Mouse (Mus musculus) liver, embryonic 14.5 days (tissue): Measurements from ENCODE around the gene Cbx6. TPM values are rescaled to one million over a fixed set of nuclear protein-coding genes. Genes with fewer than 3 reads are reported as not detected.

ENCODE experiments used
- ATAC-seq: fragments of 200-750 bp; cut with Nextera tagmentation; 2 replicates; pipeline ENCODE4 v1.8.0; 2017; ENCODE audit warnings: moderate number of reproducible peaks, mild to moderate bottlenecking, moderate library complexity; ENCODE audit not compliant: insufficient read depth
- DNase-seq, 3 experiments: peaks; one replicate each; pipeline ENCODE4 v3.0.0-alpha.2; 2012 to 2013; ENCODE audit warnings: low read depth in 3 of 3, low spot score in 3 of 3
- H3K27ac ChIP-seq: fragments of 300-500 bp; sonication (generic); 2 replicates; pipeline ENCODE4 v1.5.1; 2014; ENCODE audit warnings: moderate library complexity, mild to moderate bottlenecking, control low read depth, inconsistent platforms
- H3K27me3 ChIP-seq: fragments of 300-500 bp; sonication (generic); 2 replicates; pipeline ENCODE4 v1.6.1; 2014; ENCODE audit warnings: mild to moderate bottlenecking, low read length, moderate library complexity; ENCODE audit not compliant: control insufficient read depth, insufficient read depth
- H3K36me3 ChIP-seq: fragments of 300-500 bp; sonication (generic); replicated peaks from 2 replicates; pipeline ENCODE4 v1.6.1; 2014; ENCODE audit warnings: low read depth; ENCODE audit not compliant: control insufficient read depth, insufficient read depth
- H3K4me1 ChIP-seq, 2 experiments: fragments of 200-500 bp in 1 of 2; fragments of 300-500 bp in 1 of 2; sonication (generic) in 1 of 2; replicated peaks; 2 replicates each; pipeline ENCODE4 v1.6.1; 2012 to 2014; ENCODE audit warnings: antibody characterized with exemption in 1 of 2, inconsistent platforms in 1 of 2, low read length in 1 of 2; ENCODE audit not compliant: control insufficient read depth in 2 of 2, insufficient read depth in 2 of 2
- H3K4me2 ChIP-seq: fragments of 300-500 bp; sonication (generic); 2 replicates; pipeline ENCODE4 v1.6.1; 2014; ENCODE audit warnings: low read depth, mild to moderate bottlenecking, control low read depth, moderate library complexity
- H3K4me3 ChIP-seq, 2 experiments: fragments of 200-500 bp in 1 of 2; fragments of 300-500 bp in 1 of 2; sonication (generic) in 1 of 2; 2 replicates each; pipeline ENCODE4 v1.5.1; 2012 to 2014; ENCODE audit warnings: low read depth in 2 of 2, low read length in 2 of 2, mild to moderate bottlenecking in 2 of 2, control low read depth in 1 of 2, inconsistent platforms in 1 of 2, moderate library complexity in 1 of 2; ENCODE audit not compliant: insufficient read depth in 1 of 2
- H3K9ac ChIP-seq: fragments of 300-500 bp; sonication (generic); replicated peaks from 2 replicates; pipeline ENCODE4 v1.6.1; 2014; ENCODE audit warnings: mild to moderate bottlenecking, control low read depth, moderate library complexity
- H3K9me3 ChIP-seq: fragments of 300-500 bp; sonication (generic); 2 replicates; pipeline ENCODE4 v1.6.1; 2016; ENCODE audit warnings: low read length, mixed read lengths; ENCODE audit not compliant: control insufficient read depth
- CTCF ChIP-seq: IDR thresholded peaks from 2 replicates; pipeline ENCODE4 v1.5.1; 2016; ENCODE audit warnings: antibody characterized with exemption, low read depth, control low read depth
- EP300 ChIP-seq: IDR thresholded peaks from 2 replicates; pipeline ENCODE4 v1.6.1; 2016; ENCODE audit warnings: antibody characterized with exemption, low read depth
- WGBS: fragments of 180-500 bp; shearing (Covaris S2); extraction: QIAGEN DNeasy Blood & Tissue Kit; methylation state at CpG from one replicate; pipeline ENCODE4 v1.1.7; 2014; ENCODE audit not compliant: insufficient replicate concordance; 5-methylcytosine and 5-hydroxymethylcytosine counted together
- polyA plus RNA-seq, 2 experiments: library from polyadenylated mRNA; depleted of rRNA in 1 of 2; stranded (reverse) in 1 of 2; unstranded in 1 of 2; fragments of >200 nt; fragmentation: Nextera tagmentation in 1 of 2; extraction: Ambion mirVana in 1 of 2; gene quantifications; 2 replicates each; pipeline versions ENCODE4 v1.2.1 to v1.2.3; 2012 to 2014

Cbx6 gene
- polyA plus RNA-seq, 2 experiments = 2.9 to 7.2 TPM

DNA sequence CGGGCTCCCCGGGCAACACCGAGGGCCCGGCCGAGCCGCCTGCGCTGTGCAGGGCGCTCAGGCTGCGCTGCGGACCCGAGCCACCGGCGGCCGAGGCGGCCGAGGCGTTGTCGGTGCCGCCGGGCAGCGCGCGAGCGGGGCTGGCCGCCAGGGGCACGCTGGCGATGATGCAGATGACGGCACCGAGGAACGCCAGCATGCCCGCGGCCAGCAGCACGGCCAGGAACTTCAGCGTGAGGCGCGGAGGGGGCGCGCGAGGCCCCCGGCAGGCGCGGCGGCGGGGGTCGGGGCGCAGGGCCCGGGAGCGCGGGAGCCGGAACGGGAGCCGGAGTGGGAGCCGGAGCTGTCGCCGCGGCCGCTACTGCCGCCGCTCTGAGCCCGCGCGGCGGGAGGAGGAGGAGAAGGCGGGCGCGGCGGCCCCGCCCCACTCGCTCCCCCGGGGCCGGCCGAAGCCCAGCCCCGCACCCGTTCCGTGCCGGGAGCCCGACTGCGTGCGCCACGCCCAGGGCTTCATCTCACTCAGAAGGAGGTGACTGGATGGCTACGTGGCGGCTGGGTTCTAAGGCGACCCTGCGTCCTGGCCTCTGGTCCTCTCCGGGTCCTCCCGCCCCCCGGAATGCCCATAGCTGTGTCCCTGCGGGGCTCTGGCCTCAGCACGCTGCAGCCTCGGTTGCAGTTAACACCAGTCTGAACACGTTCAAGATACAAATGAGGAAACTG lies 30.0 kb downstream of the Cbx6 start, which contains the start of gene Nptxr:
Nptxr (minus strand) TSS at position 415 of the 720 bp plus-strand sequence.
- ATAC-seq (no peak), DNase-seq (no peak)
- Histone ChIP-seq H3K9me3 (no peaks in the 10 kb centered on the region), H3K4me3 (peak within 1 kb of the TSS; percentile 2 to 41; a peak in 3 of 4 replicates), H3K9ac (no peak within 1 kb of the TSS), H3K4me2 (peak within 1 kb of the TSS; percentile 62), H3K4me1 (no peaks in the 10 kb centered on the region), H3K27ac (no peak within 1 kb of the TSS), H3K36me3 (no peaks in the 10 kb centered on the region), H3K27me3 (peaks cover 53% of the 10 kb centered on the region)
- TF ChIP-seq EP300 (no peak), CTCF (no peak)
- WGBS = under 1% methylated on average over 75 of the region's 91 CpGs

- no peak for DNase-seq
Measured at GRCm38 (mm10) chr15:79803533-79804351, 30.7 kb downstream of the Cbx6 start.

DNA sequence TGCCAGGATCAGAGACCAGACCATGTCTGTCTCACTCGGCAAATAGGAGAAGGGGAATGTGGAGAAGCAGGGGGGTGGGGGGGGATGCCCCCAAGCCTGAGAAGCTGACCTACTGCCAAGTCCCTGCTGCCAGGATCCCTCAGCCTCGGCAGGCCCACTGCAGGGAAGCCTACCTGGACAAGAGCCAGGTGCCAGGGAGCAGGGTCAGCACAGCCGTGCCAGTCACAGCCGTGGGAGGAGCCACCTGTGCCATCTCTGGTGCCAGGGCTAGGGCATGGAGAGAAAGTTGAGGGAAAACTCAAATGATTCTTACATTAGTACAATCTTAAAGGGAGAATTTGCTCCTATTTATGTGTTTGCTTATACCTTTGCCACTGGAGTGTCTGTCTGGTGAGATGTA lies 32.2 kb downstream of the Cbx6 start:
- H3K9me3 ChIP-seq = no peaks in the 10 kb centered on the region
- DNase-seq = no peak
- WGBS = 46% methylated on average over 4 of the region's 4 CpGs
- H3K4me3 ChIP-seq = no peak overlapping the region
- no peaks in the 10 kb centered on the region for H3K36me3 ChIP-seq
- peaks cover 47% of the 10 kb centered on the region for H3K27me3 ChIP-seq
- no peak overlapping the region for H3K27ac ChIP-seq
- TF ChIP-seq CTCF (no peak), EP300 (no peak)
- H3K9ac ChIP-seq = no peak overlapping the region
- H3K4me2 ChIP-seq = no peak overlapping the region
- ATAC-seq = no peak
- H3K4me1 ChIP-seq = no peaks in the 10 kb centered on the region

More at GRCm38 (mm10) chr15:79803533-79804351, 30.7 kb downstream of the Cbx6 start:
- H3K4me1 ChIP-seq = no peaks in the 10 kb centered on the region
- H3K9me3 ChIP-seq = no peaks in the 10 kb centered on the region
- TF ChIP-seq EP300 = no peak
- no peak for TF ChIP-seq CTCF
- no peaks in the 10 kb centered on the region for H3K36me3 ChIP-seq
- H3K27ac ChIP-seq = no peak overlapping the region
- 5% methylated on average over 81 of the region's 81 CpGs for WGBS
- no peak overlapping the region for H3K9ac ChIP-seq
- peaks cover 50% of the 10 kb centered on the region for H3K27me3 ChIP-seq
- H3K4me3 ChIP-seq = peak overlapping the region in 1 of 2 experiments; percentile 41; a peak in 3 of 4 replicates
- peak overlapping the region; percentile 62 for H3K4me2 ChIP-seq
- ATAC-seq = no peak

- TF ChIP-seq EP300 (no peak), CTCF (no peak)
- Histone ChIP-seq H3K27ac (no peak overlapping the region), H3K9ac (no peak overlapping the region), H3K4me1 (no peaks in the 10 kb centered on the region), H3K9me3 (no peaks in the 10 kb centered on the region), H3K36me3 (no peaks in the 10 kb centered on the region), H3K27me3 (peaks cover 42% of the 10 kb centered on the region), H3K4me3 (no peak overlapping the region), H3K4me2 (no peak overlapping the region)
- ATAC-seq = no peak
- 34% methylated on average over 2 of the region's 2 CpGs for WGBS
- DNase-seq = no peak
Measured at GRCm38 (mm10) chr15:79801646-79802045, 32.8 kb downstream of the Cbx6 start.

GRCm38 (mm10) chr15:79800701-79801100 lies 33.8 kb downstream of the Cbx6 start:
- Histone ChIP-seq H3K9me3 (no peaks in the 10 kb centered on the region), H3K4me3 (no peak overlapping the region), H3K27me3 (peaks cover 36% of the 10 kb centered on the region), H3K27ac (no peak overlapping the region), H3K9ac (no peak overlapping the region), H3K4me2 (no peak overlapping the region), H3K36me3 (no peaks in the 10 kb centered on the region), H3K4me1 (no peaks in the 10 kb centered on the region)
- DNase-seq = no peak
- ATAC-seq = no peak
- WGBS = 51% methylated on average over 11 of the region's 11 CpGs
- TF ChIP-seq CTCF (no peak), EP300 (no peak)
